Mouse (Mus musculus) forebrain, embryonic 16.5 days (tissue): Measurements from ENCODE around the gene Wdr83. TPM values are rescaled to one million over a fixed set of nuclear protein-coding genes. Genes with fewer than 3 reads are reported as not detected.

Experiments
- ATAC-seq: fragments of 200-750 bp; cut with Nextera tagmentation; 2 replicates; pipeline ENCODE4 v1.8.0; 2017; ENCODE audit warnings: mild to moderate bottlenecking, moderate library complexity
- H3K27ac ChIP-seq: fragments of 300-500 bp; sonication (generic); 2 replicates; pipeline ENCODE4 v1.5.1; 2014; ENCODE audit warnings: low read length, control low read depth
- H3K27me3 ChIP-seq: fragments of 300-500 bp; sonication (generic); replicated peaks from 2 replicates; pipeline ENCODE4 v1.6.1; 2014; ENCODE audit warnings: low read length; ENCODE audit not compliant: control insufficient read depth, insufficient read depth
- H3K36me3 ChIP-seq: fragments of 300-500 bp; sonication (generic); 2 replicates; pipeline ENCODE4 v1.6.1; 2014; ENCODE audit not compliant: control insufficient read depth, insufficient read depth
- H3K4me1 ChIP-seq: fragments of 300-500 bp; sonication (generic); replicated peaks from 2 replicates; pipeline ENCODE4 v1.6.1; 2014; ENCODE audit warnings: low read length; ENCODE audit not compliant: control insufficient read depth, insufficient read depth
- H3K4me2 ChIP-seq: fragments of 300-500 bp; sonication (generic); 2 replicates; pipeline ENCODE4 v1.6.1; 2014; ENCODE audit warnings: mild to moderate bottlenecking, low read length, control low read depth
- H3K4me3 ChIP-seq: fragments of 300-500 bp; sonication (generic); replicated peaks from 2 replicates; pipeline ENCODE4 v1.5.1; 2014; ENCODE audit warnings: mild to moderate bottlenecking, low read length, control low read depth
- H3K9ac ChIP-seq: fragments of 300-500 bp; sonication (generic); replicated peaks from 2 replicates; pipeline ENCODE4 v1.6.1; 2014; ENCODE audit warnings: low read depth, low read length, control low read depth
- H3K9me3 ChIP-seq: fragments of 300-500 bp; sonication (generic); 2 replicates; pipeline ENCODE4 v1.6.1; 2016; ENCODE audit warnings: low read length; ENCODE audit not compliant: control insufficient read depth
- WGBS: fragments of 180-500 bp; shearing (Covaris S2); extraction: QIAGEN DNeasy Blood & Tissue Kit; methylation state at CpG from one replicate; pipeline ENCODE4 v1.1.7; 2014; 5-methylcytosine and 5-hydroxymethylcytosine counted together
- polyA plus RNA-seq: library from polyadenylated mRNA; unstranded; fragments of >200 nt; fragmentation: Nextera tagmentation; extraction: Ambion mirVana; gene quantifications from 2 replicates; pipeline ENCODE4 v1.2.1, GENCODE M21; 2015

Gene Wdr83
- polyA plus RNA-seq, 1 experiment from 2014 or later: 61.1 TPM

- 90% methylated on average over 4 of the region's 4 CpGs for WGBS
- Histone ChIP-seq H3K27me3 (no peaks in the 10 kb centered on the region), H3K27ac (no peak overlapping the region), H3K36me3 (peaks cover 15% of the 10 kb centered on the region), H3K4me3 (no peak overlapping the region), H3K9ac (no peak overlapping the region), H3K4me2 (no peak overlapping the region), H3K4me1 (no peaks in the 10 kb centered on the region), H3K9me3 (no peaks in the 10 kb centered on the region)
- no peak for ATAC-seq
These were observed 15.7 kb upstream of the Wdr83 start for GRCm38 (mm10) chr8:85096850-85097249.

- Histone ChIP-seq H3K9ac (no peak overlapping the region), H3K4me1 (no peaks in the 10 kb centered on the region), H3K4me3 (no peak overlapping the region), H3K4me2 (no peak overlapping the region), H3K27me3 (no peaks in the 10 kb centered on the region), H3K9me3 (no peaks in the 10 kb centered on the region), H3K36me3 (peaks cover 15% of the 10 kb centered on the region), H3K27ac (no peak overlapping the region)
- 94% methylated on average over 16 of the region's 16 CpGs for WGBS
- no peak for ATAC-seq
These were observed 15.1 kb upstream of the Wdr83 start for GRCm38 (mm10) chr8:85096196-85096595.

GRCm38 (mm10) chr8:85095566-85095965 is 14.5 kb upstream of the Wdr83 start:
- WGBS: 96% methylated on average over 7 of the region's 7 CpGs
- peaks cover 15% of the 10 kb centered on the region for H3K36me3 ChIP-seq
- no peak overlapping the region for H3K4me3 ChIP-seq
- H3K27me3 ChIP-seq: no peaks in the 10 kb centered on the region
- ATAC-seq: no peak
- no peaks in the 10 kb centered on the region for H3K9me3 ChIP-seq
- no peak overlapping the region for H3K27ac ChIP-seq
- no peak overlapping the region for H3K4me2 ChIP-seq
- H3K4me1 ChIP-seq: no peaks in the 10 kb centered on the region
- no peak overlapping the region for H3K9ac ChIP-seq

GRCm38 (mm10) chr8:85095051-85095450 is 13.9 kb upstream of the Wdr83 start:
- H3K4me1 ChIP-seq: no peaks in the 10 kb centered on the region
- no peak for ATAC-seq

GRCm38 (mm10) chr8:85091526-85092090 is 10.5 kb upstream of the Wdr83 start:
- 35% methylated on average over 21 of the region's 21 CpGs for WGBS
- no peak overlapping the region for H3K9ac ChIP-seq
- no peak overlapping the region for H3K4me2 ChIP-seq
- no peak overlapping the region for H3K4me3 ChIP-seq
- H3K36me3 ChIP-seq: peaks cover 3% of the 10 kb centered on the region; the same call in 1 of the 2 replicates
- no peaks in the 10 kb centered on the region for H3K27me3 ChIP-seq
- ATAC-seq: no peak
- no peak overlapping the region for H3K27ac ChIP-seq
- no peaks in the 10 kb centered on the region for H3K9me3 ChIP-seq
- no peaks in the 10 kb centered on the region for H3K4me1 ChIP-seq

More at GRCm38 (mm10) chr8:85095051-85095450, 13.9 kb upstream of the Wdr83 start:
- Histone ChIP-seq H3K27ac (no peak overlapping the region), H3K36me3 (peaks cover 15% of the 10 kb centered on the region), H3K9me3 (no peaks in the 10 kb centered on the region), H3K9ac (no peak overlapping the region), H3K4me3 (no peak overlapping the region), H3K27me3 (no peaks in the 10 kb centered on the region), H3K4me2 (no peak overlapping the region)
- WGBS: 95% methylated on average over 13 of the region's 13 CpGs

- no peak overlapping the region for H3K4me2 ChIP-seq
- no peak overlapping the region for H3K27ac ChIP-seq
- ATAC-seq: no peak
- H3K4me1 ChIP-seq: no peaks in the 10 kb centered on the region
- H3K9ac ChIP-seq: no peak overlapping the region
- peaks cover 2% of the 10 kb centered on the region; the same call in 1 of the 2 replicates for H3K36me3 ChIP-seq
- H3K27me3 ChIP-seq: no peaks in the 10 kb centered on the region
- H3K4me3 ChIP-seq: no peak overlapping the region
- 94% methylated on average over 11 of the region's 11 CpGs for WGBS
- H3K9me3 ChIP-seq: no peaks in the 10 kb centered on the region
These were observed 9.8 kb upstream of the Wdr83 start for GRCm38 (mm10) chr8:85090856-85091255.

GRCm38 (mm10) chr8:85088771-85089170 is 7.7 kb upstream of the Wdr83 start:
- Histone ChIP-seq H3K27me3 (no peaks in the 10 kb centered on the region), H3K36me3 (peaks cover 4% of the 10 kb centered on the region; the same call in 1 of the 2 replicates), H3K27ac (no peak overlapping the region), H3K9ac (no peak overlapping the region), H3K4me1 (peaks cover 4% of the 10 kb centered on the region), H3K4me2 (no peak overlapping the region), H3K9me3 (no peaks in the 10 kb centered on the region), H3K4me3 (no peak overlapping the region)
- ATAC-seq: no peak
- 72% methylated on average over 2 of the region's 2 CpGs for WGBS

GRCm38 (mm10) chr8:85086238-85086637 is 5.1 kb upstream of the Wdr83 start:
- ATAC-seq: no peak
- 83% methylated on average over 3 of the region's 3 CpGs for WGBS
- no peak overlapping the region for H3K4me2 ChIP-seq
- H3K9me3 ChIP-seq: no peaks in the 10 kb centered on the region
- H3K4me3 ChIP-seq: no peak overlapping the region
- H3K27ac ChIP-seq: no peak overlapping the region
- H3K36me3 ChIP-seq: peaks cover 4% of the 10 kb centered on the region; the same call in 1 of the 2 replicates
- no peak overlapping the region for H3K9ac ChIP-seq
- peaks cover 24% of the 10 kb centered on the region for H3K4me1 ChIP-seq
- no peaks in the 10 kb centered on the region for H3K27me3 ChIP-seq

GRCm38 (mm10) chr8:85084633-85085032 is 3.5 kb upstream of the Wdr83 start:
- Histone ChIP-seq H3K4me1 (peaks cover 30% of the 10 kb centered on the region), H3K4me3 (no peak overlapping the region), H3K27ac (no peak overlapping the region), H3K36me3 (peaks cover 4% of the 10 kb centered on the region; the same call in 1 of the 2 replicates), H3K27me3 (no peaks in the 10 kb centered on the region), H3K4me2 (no peak overlapping the region), H3K9me3 (no peaks in the 10 kb centered on the region), H3K9ac (no peak overlapping the region)
- WGBS: 90% methylated on average over 8 of the region's 8 CpGs
- no peak for ATAC-seq
